Mouse (Mus musculus): ENCODE measurements around the gene Rasal1.

The Rasal1 gene

DNA sequence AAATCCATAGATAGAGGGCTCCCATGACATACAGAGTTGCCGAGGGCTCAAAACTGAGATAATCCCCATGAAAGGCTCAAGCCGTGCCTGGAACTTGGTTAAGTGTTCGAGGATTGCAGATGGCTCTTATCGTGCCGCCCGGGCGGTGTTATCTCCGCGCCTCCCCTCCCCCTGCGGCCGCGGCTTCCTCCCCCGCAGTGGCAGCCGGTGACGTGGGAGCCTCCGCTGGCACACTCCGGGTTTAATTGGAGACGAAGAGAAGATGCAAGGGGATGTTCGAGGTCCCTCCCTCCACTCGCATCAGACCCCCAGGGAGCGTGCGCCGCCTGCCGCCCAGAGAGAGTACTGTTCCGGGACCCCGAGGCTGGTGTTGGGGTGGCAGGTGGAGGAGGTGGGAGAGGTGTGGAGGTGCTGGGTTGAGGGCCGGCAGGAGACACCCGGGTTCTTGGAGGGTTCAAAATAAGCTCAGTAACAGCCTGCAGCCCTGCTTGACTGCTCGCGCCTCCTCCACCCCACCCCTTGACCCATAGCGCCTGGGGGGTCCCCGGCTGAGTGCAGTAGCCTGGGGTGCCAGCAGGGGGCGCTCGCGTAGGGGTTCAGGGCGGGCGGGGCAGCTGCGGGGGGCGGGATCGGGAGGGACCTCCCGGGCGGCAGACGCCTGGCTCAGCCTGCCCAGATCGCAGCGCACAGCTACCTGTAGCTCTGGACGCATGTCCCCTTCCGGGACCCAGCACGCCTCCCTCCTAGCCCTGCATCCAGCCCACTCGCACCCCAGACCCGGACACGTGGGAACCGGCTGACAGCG lies at the start of gene Rasal1:
TSS of gene Rasal1 (plus strand) at position 244 of the 805 bp plus-strand sequence.
- peak; percentile 57 for DNase-seq

DNA sequence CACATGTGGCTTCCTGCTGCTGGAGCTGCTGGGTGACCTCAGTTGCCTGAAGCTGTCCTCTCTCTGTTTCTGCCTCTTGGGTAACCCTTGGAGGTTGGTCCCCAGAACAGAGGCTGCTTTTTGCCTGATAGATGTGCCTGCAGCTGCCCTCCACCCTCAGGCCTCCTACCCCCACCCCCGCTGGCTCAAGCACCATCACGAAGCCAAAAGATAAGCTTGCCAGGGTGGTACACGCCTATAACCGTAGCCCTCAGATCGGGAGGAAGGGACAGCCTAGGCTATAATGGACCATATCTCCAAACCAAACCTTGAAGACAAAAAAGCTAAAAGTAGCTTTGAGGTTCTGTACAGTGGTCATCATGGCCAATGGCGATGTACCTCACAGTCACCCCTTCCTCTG lies 49.0 kb upstream of the Rasal1 start:
- DNase-seq = no peak

DNA sequence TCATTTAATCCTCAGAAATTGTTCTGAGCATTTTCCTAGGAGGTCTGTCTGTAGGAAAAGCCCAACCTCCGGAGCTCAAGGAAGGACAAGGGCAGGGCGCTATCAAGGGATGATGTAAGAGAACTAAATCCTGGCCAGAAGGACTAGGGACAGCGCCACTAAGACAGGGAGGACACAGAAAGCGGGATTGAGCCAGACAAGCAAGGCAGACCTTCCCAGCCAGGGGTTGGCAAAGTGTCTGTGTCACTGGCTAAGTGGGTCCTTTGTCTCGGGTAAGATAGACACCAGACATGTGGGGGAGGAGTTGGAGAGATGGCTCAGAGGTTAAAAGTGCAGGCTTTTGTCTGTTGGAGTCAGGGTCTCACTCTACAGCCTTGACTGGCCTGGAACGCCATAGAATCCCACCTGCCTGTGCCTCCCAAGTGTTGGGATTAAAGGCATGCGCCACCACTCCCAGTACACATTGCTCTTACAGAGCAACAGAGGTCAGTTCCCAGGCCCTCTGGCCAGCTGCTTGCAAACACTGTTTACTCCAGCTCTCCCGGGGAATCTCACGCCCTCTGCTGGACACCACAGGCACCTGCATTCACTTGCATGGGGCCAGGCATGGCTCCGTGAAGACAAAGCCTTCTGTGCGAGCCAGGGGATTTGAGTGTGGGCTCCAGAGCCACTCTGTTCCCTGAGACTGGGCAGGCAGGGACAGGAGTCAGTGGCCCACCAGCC lies 47.5 kb upstream of the Rasal1 start:
- DNase-seq = no peak

DNA sequence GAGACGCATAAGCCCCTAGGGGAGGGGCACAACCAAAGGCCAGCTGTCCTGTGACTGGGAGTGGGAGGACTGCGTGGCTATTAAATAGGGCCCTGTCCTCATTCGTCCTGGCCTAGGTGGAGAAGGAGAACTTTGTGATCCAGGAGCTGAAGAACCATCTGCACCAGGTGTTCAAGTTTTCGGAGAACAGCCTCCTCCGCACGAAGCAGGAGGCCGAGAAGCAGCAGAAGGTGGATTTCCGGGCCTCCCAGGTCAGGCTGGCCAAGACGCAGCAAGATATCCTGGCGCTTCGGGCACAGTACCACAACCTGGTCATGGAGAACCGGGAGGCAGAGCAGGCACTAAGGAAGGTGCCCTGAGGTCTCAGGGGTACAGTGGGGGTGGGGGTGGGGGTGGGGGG lies 46.4 kb upstream of the Rasal1 start:
- DNase-seq = peak; percentile 80

DNA sequence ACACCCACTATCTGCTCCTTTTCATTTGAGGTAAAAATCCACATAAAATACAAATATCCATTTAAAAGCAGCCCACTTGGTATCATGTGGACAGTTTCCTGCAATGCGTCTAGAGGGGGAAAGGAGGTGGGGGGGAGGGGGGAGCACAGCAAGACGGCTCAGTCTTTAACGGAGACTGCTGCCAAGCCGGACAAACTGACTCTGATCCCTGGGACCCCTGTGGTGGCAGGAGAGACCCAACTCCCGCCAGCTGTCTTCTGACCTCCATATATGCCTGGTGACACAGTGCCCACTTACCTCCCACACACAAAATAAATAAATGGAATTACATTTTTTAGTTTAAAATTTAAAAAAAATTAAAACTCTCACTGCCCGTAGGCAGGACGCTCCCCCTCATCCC lies 45.1 kb upstream of the Rasal1 start:
- no peak for DNase-seq

DNA sequence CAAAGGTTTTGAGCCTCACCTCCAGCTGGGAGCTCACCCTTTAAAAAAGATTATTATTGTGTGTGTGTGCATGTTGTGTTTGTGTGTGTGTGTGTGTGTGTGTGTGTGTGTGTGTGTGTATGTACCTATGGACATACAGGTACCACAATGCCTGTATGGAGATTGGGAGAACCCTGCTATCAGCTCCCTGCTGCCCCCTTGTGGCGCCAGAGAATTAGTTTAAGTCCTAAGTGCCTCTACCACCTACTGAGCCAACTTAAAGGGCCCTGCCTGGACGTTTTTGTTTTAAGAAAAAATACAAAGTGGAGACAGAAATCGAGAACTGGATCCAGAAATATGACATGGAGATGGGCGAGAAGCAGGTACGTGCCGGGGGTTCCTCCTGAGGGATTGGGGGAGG lies 43.8 kb upstream of the Rasal1 start:
- peak; percentile 88 for DNase-seq

DNA sequence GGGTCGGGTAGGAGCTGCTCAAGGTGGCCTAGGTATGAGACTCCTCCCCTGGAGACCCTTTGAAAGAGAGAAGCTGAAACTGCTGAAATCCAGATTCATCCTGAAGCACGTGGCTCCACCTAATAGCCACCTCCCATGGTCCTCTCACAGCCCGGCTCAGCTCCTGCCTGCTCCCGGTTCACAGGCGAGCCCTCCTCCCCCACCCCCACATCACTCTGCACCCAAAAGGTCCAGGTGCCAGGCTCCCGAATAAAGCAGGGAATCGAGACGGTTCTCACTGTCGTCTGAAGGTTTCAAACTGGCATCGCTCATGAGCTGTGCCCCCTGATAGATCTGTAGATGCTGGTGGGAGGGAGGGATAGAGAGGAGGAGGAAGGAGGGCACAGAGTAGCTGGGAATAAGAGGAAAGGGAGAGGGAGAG lies 43.4 kb upstream of the Rasal1 start:
- DNase-seq = peak; percentile 68

DNA sequence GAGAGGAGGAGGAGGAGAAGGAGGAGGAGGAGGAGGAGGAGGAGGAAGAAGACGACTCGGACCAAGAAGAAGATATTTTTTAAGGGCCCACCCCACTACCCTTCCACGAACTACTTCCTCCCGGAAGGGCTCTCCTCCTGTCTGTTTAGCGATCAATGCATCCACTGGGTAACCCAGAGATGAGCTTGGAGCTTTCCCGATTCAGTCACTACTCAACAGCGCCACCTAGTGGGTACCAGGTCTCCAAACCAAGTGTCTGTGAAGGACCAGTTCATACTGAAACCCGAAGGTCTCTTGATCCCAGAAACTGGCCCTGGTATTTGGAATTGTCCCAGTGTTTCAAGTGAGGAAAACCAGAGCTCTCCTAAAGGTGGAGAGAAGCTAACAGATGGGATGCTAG lies 42.9 kb upstream of the Rasal1 start:
- peak; percentile 92 for DNase-seq

DNA sequence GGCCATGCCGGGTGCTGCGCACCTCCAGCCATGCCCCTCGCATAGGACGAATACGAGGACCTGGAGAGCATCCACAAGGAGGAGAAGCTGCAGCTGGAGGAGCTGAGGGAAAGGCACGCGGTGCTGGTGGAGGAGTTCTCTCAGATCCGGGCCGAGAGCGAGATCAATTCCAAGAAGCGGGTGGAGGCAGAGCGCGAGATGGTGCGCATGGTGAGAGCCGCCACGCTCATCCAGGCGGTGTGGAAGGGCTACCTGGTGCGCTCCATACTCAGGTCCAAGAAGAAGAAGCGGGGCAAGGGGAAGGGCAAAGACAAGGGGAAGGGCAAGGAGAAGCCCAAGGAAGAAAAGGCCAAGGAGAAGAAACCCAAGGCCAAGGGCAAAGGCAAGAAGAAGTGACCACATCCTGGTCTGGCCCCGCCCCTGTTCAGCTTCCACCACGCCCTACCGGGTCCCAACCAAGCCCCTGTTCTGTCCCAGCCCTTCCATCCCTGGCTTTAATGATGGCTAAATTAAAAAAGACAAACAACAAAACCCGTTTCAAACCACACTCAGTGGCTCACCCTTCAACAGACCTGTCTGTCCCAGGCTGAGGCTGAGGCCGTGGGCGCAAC lies 41.9 kb upstream of the Rasal1 start:
- DNase-seq = peak; percentile 60

DNA sequence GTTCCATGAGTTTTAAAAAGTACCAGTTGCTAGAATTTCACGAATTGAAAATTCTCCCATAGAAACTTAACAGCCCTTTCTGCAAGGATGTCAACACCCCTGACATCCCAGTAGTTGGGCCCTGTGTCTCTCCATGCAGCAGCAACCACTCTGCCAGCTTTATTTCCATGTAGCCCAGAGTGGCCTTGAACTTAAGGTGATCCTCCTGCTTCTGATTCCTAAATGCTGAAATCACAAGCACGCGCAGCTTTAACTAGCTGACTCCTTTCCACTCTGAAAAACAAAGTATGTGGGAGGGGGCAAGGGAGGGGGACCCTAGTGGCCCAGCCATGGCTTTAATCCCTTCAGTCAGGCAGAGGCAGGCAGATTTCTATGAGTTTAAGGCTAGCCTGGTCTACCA lies 41.3 kb upstream of the Rasal1 start:
- DNase-seq = no peak

DNA sequence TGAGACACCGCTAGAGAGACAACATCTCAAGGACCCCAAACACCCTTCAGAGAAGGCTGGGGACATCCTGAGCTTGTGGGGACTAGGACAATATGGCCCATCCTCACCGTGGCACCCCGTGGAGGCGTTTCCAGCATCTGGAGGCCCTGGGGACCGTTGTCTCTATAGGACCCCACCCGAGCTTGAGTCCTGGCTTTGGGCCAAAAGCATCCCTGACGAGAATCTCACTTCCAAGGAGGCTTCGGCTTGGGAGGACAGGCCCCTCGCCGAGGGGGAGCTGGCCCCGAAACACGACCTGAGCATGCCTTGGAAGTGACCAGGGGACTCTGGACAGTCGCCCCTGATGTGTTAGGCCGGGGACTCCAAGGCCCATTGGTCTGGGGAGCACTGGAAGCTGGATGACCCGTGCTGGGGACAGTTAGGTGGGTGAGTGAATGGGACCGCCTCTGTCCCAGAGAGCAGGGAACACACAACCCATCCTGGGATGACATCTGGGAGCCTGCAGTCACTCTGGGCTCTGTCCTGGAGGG lies 39.3 kb upstream of the Rasal1 start:
- DNase-seq = peak; percentile 72

DNA sequence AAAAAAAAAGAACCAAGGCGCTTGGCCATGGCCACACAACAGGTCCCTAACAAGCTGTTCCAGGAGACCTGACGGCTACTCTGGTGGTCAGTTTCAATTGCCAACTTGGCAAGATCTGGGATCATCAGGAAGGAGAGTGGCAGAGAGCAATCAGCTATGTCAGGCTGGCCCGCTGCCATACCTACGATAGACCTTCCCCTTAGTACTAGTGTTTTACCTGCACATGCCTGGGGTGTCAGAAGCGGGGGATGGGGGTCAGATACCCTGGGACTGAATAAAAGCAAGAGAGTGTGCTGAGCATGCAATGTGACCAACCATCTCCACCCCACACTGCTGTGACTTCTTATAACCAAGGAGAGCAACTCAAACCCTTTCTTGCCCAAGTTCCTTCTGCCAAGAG lies 37.7 kb upstream of the Rasal1 start:
- DNase-seq = peak; percentile 77

DNA sequence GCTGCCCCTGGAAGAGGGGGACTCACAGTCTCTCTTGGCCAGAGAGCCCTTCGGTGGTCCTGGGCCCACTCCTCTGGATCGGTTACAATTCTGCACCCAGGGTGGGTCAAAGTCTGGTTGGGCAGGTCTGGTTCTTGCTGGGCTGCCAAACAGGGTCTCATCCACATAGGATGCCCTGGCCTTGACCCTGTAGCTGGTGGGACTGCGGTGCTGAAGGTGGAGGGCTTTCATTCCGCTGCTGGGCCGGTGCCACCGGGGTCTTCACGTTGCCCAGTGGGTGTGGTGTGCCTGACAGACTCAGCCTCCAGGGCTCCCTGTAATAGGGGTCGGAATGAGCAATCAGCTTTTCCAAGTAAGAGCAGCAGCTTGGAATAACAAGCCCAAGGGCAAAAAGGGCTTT lies 37.2 kb upstream of the Rasal1 start:
- DNase-seq = peak; percentile 81

DNA sequence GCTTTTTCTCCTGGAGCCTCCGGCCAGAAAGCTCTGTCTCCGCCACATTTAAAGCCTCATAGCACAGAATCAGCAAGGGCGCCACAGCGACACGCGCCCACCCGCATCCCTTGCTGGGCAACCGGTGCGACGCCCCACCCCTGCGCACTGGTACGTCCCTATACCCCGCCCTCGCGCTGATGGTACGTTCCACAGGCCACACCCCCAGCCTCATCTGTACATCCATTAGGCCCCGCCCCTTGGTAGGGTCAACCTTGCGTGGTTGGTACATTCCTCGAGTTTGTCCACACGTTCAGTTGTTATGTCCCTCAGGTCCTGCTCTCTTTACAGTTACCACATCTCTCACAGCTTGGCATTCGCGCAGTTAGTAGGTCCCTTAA lies 36.2 kb upstream of the Rasal1 start, which contains the start of the genes Rita1 and Ddx54:
TSS of gene Rita1 (minus strand) at position 148 of the 380 bp plus-strand sequence.
TSS of gene Ddx54 (plus strand) at position 298 of the 380 bp plus-strand sequence.
- peak; percentile 99 for DNase-seq

DNA sequence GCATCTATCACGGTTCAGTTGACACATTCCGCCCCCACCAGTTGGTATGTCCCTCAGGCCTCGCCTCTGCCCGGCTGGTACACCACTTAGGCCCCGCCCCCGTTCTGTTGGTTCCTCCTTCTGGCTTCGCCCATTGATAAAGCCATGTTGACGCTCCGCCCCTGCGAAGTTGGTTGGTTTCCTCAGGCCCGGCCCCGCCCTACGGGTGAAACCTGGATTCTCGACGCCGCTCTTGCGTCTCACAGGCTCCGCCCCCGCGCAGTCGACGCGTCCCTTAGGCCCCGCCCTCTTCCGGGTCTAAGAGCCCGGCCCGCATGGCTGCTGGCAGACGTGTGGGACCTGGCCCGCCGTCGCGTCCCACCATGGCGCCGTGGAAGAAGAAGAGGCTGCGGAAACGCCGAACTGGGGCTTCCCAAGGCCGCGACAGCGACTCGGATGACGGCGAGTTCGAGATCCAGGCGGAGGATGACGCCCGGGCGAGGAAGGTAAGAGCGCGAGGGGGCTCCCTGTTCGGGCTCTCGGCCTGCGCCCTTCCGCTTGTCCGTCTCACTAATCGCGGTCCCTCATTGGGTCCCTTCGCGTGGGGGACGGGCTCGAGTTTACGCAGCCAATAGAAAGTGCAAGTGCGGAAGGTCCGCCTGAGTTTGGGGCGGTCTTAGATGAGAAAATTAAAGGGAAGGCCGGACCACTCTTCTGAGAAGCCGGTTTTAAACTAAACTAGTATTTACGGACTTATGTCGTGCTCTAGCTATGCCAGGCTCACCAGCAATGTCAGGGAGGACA lies 35.6 kb upstream of the Rasal1 start:
- peak; percentile 100 for DNase-seq

DNA sequence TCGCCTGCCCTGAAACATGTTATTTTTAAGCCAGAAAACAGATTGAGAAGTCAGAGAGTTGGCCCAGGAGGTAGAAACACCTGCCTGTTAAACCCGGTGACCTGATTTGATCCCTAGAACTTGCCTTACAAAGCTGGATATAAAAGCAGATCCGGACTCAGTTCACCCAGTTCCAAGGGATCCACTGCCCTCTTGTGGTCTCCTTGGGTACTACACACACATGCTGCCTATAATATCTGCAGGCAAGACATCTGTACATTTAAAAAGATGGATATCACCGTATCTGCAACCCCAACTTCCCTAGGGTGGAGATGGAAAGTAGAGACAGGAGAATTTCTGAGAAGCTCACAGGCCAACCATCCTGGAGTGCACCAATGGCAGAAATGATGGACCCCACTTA lies 32.7 kb upstream of the Rasal1 start:
- peak; percentile 52 for DNase-seq

DNA sequence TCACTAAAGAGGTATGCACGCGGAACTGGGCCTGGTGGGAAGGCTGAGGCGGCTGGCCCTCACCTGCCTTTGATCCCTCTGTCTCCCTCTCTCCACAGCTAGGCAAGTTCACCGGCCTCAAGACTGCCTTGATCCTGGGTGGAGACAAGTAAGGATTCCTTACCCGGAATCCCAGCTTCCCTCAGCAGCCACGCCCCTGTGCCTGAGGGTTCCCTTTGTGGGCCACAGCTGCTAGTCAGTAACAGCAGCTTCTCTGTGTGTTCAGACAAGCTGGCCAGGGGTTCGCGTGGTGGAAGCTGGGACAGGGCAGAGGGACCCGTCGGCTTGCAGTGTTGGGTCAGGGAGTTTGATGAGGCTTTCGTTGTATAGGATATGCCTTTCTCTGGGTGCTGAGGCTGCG lies 29.8 kb upstream of the Rasal1 start:
- no peak for DNase-seq

DNA sequence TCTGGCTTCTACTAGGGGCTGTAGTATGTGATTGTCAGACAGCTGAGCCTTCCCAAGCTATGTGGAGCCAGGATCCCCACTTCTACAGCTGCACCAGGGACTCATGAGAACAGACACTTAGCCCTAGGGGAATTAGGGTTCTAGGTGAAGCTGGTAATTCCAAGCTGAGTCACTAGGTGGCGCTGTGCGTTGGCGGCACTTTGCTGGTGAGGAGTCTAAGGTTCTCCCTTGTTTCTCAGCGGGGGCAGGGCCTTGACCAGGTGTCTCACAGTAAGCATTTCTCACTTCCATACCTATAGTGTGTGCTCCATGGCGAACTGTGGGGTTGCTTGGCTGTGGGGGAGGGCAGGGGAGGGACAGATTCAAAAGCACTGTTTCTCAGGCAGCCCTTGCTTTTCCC lies 29.4 kb upstream of the Rasal1 start:
- DNase-seq = peak; percentile 72

DNA sequence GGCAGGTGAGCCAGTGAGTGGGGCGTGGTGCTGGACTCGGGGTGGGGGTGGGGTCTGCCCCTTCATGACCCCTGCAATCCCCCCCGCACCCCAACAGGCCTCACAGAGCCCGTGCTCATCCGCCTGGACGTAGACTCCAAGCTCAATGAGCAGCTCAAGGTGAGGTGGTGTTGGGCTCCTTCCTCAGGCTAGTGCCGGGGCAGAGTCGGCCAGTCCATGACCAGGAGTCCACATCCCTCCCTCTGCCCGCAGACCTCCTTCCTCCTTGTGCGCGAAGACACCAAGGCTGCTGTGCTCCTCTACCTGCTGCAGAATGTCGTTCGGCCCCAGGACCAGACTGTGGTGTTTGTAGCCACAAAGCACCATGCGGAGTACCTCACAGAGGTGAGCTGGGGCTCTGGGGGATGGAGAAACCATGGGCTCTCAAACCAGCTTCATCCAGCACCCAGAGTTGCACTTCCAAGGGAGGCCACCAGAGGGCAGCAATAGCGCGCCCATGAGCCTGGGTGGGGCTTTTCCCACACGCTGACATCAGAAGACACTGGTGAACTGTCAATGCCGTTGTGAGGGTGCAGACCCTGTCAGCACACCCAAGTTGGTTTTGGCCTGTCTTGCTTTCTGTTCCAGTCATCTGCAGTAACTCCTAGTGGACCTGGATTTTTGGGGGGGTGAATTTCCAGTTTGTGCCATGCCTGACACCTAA lies 28.1 kb upstream of the Rasal1 start:
- peak; percentile 72 for DNase-seq

DNA sequence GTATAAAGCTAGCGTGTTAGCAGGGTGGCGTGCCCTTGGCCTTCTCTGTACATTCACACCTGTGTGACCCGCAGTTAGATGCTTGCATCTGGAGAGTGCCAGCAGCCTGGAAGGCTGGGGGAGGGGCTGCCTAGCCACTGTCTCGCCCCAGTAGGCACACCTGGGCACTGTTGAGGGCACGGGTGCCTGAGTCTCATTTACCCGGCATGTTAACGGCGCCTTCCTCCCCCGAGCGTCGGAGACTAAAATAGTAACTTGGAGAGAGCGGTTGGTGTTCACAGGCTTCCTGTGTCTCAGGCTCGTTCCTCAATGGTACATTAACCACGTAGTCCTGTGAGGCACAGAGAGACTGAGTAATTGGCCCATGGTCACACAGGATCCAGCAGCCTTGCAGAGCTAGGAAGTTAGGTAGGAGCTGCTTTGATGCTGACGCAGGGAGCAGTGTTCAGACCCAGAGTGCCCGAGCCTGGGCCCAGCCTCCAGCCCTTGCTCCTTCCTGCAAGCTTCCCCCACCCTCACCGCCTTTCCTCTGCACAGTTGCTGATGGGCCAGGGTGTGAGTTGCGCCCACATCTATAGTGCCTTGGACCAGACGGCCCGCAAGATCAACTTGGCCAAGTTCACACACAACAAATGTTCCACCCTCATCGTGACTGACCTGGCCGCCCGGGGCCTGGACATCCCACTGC lies 27.4 kb upstream of the Rasal1 start:
- peak; percentile 37 for DNase-seq

DNA sequence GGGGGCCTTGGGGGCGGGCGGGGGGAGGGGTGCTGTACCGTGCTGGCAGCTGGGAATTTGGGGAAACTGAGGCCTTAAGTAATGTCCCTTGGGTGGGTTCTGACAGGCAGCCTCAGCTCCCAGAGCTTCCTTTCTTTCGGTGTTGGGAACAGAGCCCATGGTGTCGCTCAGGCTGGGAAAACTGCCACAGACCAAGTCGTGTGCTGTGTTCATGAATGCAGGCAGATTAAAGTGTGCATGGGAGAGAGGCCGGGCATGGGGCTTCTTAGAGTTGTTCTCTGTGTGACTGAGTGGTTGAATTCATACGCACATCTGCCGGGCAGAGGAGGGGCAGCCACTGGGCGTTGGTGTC lies 26.8 kb upstream of the Rasal1 start:
- DNase-seq = peak; percentile 17

Data from cerebellum, adult 9-11 months (tissue).